Mouse (Mus musculus): ENCODE measurements around the gene Gm10340.
"Not testable (repeated sequence)": the region's sequence is repeated elsewhere in the genome, so short reads cannot be mapped to it uniquely, and the experiment has no call there.

GRCm38 (mm10) chr14:3116051-3116450 lies 17.7 kb upstream of the Gm10340 start:
- TF ChIP-seq CTCF (IDR thresholded peaks at IDR 0.05 in 2 of 3, conservative IDR thresholded peaks at IDR 0.05 in 1 of 3; ENCODE audit: control insufficient read depth in 1 of 3, insufficient read depth in 1 of 3, low read depth in 2 of 3, low read length in 3 of 3, poor library complexity in 1 of 3, severe bottlenecking in 1 of 3); MEF2A (IDR thresholded peaks at IDR 0.05; ENCODE audit: extremely low read depth, insufficient replicate concordance, low read depth, low read length, poor library complexity, severe bottlenecking): not testable (repeated sequence)
